Mouse (Mus musculus): ENCODE data around the gene Krt72.

The Krt72 gene

GRCm38 (mm10) chr15:101786360-101786759, at the start of gene Krt72:
Gene Krt72 (minus strand): TSS chr15:101786460.
- no peak for DNase-seq (ENCODE audit: low read depth)

- DNase-seq (ENCODE audit: low read depth) = no peak
Observed at GRCm38 (mm10) chr15:101834784-101835328, 48.6 kb upstream of the Krt72 start.

- no peak for DNase-seq (ENCODE audit: low read depth)
Observed at GRCm38 (mm10) chr15:101833131-101833530, 46.9 kb upstream of the Krt72 start.

GRCm38 (mm10) chr15:101829441-101829840, 43.2 kb upstream of the Krt72 start:
- no peak for DNase-seq (ENCODE audit: low read depth)

GRCm38 (mm10) chr15:101821786-101822185, 35.5 kb upstream of the Krt72 start:
- DNase-seq (ENCODE audit: low read depth) = no peak

GRCm38 (mm10) chr15:101817875-101818274, 31.6 kb upstream of the Krt72 start, which contains the start of gene Krt2:
Gene Krt2 (minus strand): TSS chr15:101818169.
- no peak for DNase-seq (ENCODE audit: low read depth)

- DNase-seq (ENCODE audit: low read depth) = no peak
Observed at GRCm38 (mm10) chr15:101803052-101803822, 17.0 kb upstream of the Krt72 start.

- DNase-seq (ENCODE audit: low read depth) = no peak
Observed at GRCm38 (mm10) chr15:101802296-101802835, 16.1 kb upstream of the Krt72 start, which contains the start of gene Krt73. Gene Krt73 (minus strand): TSS chr15:101802346.

GRCm38 (mm10) chr15:101790867-101791266, 4.6 kb upstream of the Krt72 start:
- no peak for DNase-seq (ENCODE audit: low read depth)

GRCm38 (mm10) chr15:101773420-101773819, 12.8 kb downstream of the Krt72 start:
- DNase-seq (ENCODE audit: low read depth) = no peak

GRCm38 (mm10) chr15:101772711-101773081, 13.6 kb downstream of the Krt72 start:
- DNase-seq (ENCODE audit: low read depth) = peak; percentile 68

- DNase-seq (ENCODE audit: low read depth) = peak; percentile 13
Observed at GRCm38 (mm10) chr15:101772080-101772710, 14.1 kb downstream of the Krt72 start.

GRCm38 (mm10) chr15:101770226-101770625, 16.0 kb downstream of the Krt72 start:
- no peak for DNase-seq (ENCODE audit: low read depth)

GRCm38 (mm10) chr15:101742711-101743110, 43.5 kb downstream of the Krt72 start, which contains the start of gene Krt71:
Gene Krt71 (minus strand): TSS chr15:101743109.
- DNase-seq (ENCODE audit: low read depth) = no peak

- DNase-seq (ENCODE audit: low read depth) = no peak
Observed at GRCm38 (mm10) chr15:101737786-101738185, 48.5 kb downstream of the Krt72 start.

- no peak for DNase-seq (ENCODE audit: low read depth)
Observed at GRCm38 (mm10) chr15:101730653-101731052, 55.6 kb downstream of the Krt72 start.
